Mouse (Mus musculus): ENCODE results near the gene Gm29582.
"Not testable (repeated sequence)": the region's sequence is repeated elsewhere in the genome, so short reads cannot be mapped to it uniquely, and the experiment has no call there.

Gene Gm29582

GRCm38 (mm10) chrY:30738461-30738860, at the start of gene Gm29582:
Gene Gm29582 (minus strand): TSS chrY:30738561.
- not testable (repeated sequence) for DNase-seq (ENCODE audit: low read depth, low spot score)
